Mouse (Mus musculus) lung, embryonic 14.5 days (tissue): Measurements from ENCODE around the gene Gjb4. TPM values are rescaled to one million over a fixed set of nuclear protein-coding genes. Genes with fewer than 3 reads are reported as not detected.

Experiments used
- ATAC-seq: fragments of 200-750 bp; cut with Nextera tagmentation; 2 replicates; pipeline ENCODE4 v1.8.0; 2017; ENCODE audit warnings: mild to moderate bottlenecking, moderate TSS enrichment, moderate library complexity; ENCODE audit not compliant: insufficient read depth
- DNase-seq: peaks from one replicate; pipeline ENCODE4 v3.0.0-alpha.2; 2015
- H3K27ac ChIP-seq: fragments of 300-500 bp; sonication (generic); 2 replicates; pipeline ENCODE4 v1.5.1; 2014; ENCODE audit warnings: low read depth, mild to moderate bottlenecking, moderate library complexity
- H3K27me3 ChIP-seq: fragments of 300-500 bp; sonication (generic); 2 replicates; pipeline ENCODE4 v1.6.1; 2014; ENCODE audit warnings: low read length, control low read depth; ENCODE audit not compliant: insufficient read depth
- H3K36me3 ChIP-seq: fragments of 300-500 bp; sonication (generic); 2 replicates; pipeline ENCODE4 v1.6.1; 2014; ENCODE audit warnings: control low read depth; ENCODE audit not compliant: insufficient read depth
- H3K4me1 ChIP-seq: fragments of 300-500 bp; sonication (generic); 2 replicates; pipeline ENCODE4 v1.6.1; 2014; ENCODE audit warnings: antibody characterized with exemption, control low read depth; ENCODE audit not compliant: insufficient read depth
- H3K4me2 ChIP-seq: fragments of 300-500 bp; sonication (generic); 2 replicates; pipeline ENCODE4 v1.6.1; 2014; ENCODE audit warnings: mild to moderate bottlenecking
- H3K4me3 ChIP-seq: fragments of 300-500 bp; sonication (generic); 2 replicates; pipeline ENCODE4 v1.5.1; 2014; ENCODE audit warnings: low read depth, low read length
- H3K9ac ChIP-seq: fragments of 300-500 bp; sonication (generic); 2 replicates; pipeline ENCODE4 v1.6.1; 2014
- H3K9me3 ChIP-seq: fragments of 300-500 bp; sonication (generic); 2 replicates; pipeline ENCODE4 v1.6.1; 2016; ENCODE audit warnings: low read depth, low read length, control low read depth
- CTCF ChIP-seq: IDR thresholded peaks from 2 replicates; pipeline ENCODE4 v1.5.1; 2016; ENCODE audit warnings: antibody characterized with exemption, low read depth
- WGBS: fragments of 180-500 bp; shearing (Covaris S2); extraction: QIAGEN DNeasy Blood & Tissue Kit; methylation state at CpG from one replicate; pipeline ENCODE4 v1.1.7; 2014; 5-methylcytosine and 5-hydroxymethylcytosine counted together
- polyA plus RNA-seq: library from polyadenylated mRNA; unstranded; fragments of >200 nt; fragmentation: Nextera tagmentation; extraction: Ambion mirVana; gene quantifications from 2 replicates; pipeline ENCODE4 v1.2.1, GENCODE M21; 2014

Gjb4 gene
- polyA plus RNA-seq, 1 experiment from 2014 or later: not detected

GRCm38 (mm10) chr4:127375541-127376177 lies 21.8 kb upstream of the Gjb4 start:
- Histone ChIP-seq H3K36me3 (no peaks in the 10 kb centered on the region), H3K4me2 (no peak overlapping the region), H3K9me3 (no peaks in the 10 kb centered on the region), H3K4me1 (0 out of 2 replicates have a peak, but pooled peaks cover 2% of the 10 kb centered on the region), H3K4me3 (no peak overlapping the region), H3K27me3 (no peaks in the 10 kb centered on the region), H3K9ac (no peak overlapping the region), H3K27ac (no peak overlapping the region)
- WGBS: 79% methylated on average over 17 of the region's 17 CpGs
- TF ChIP-seq CTCF: no peak
- ATAC-seq (no peak), DNase-seq (no peak)

DNA sequence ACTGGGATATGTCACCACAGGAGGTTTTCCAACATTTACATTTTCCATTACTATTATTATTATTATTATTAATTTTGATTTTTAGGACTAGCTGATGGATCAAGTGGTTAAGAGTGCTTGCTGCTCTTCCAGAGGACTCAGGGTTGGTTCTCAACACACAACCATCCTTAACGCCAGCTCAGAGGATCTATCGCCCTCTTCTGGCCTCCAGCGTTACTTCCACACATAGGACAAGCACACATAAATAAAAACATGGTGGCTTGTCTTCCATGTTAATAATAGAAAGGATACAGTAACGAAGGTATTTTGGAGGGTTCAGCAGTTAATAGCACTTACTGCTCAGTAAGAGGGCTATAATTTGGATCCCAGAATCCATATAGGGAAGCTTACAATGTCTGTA lies 20.8 kb upstream of the Gjb4 start:
- H3K4me1 ChIP-seq: 0 out of 2 replicates have a peak, but pooled peaks cover 2% of the 10 kb centered on the region
- no peak for DNase-seq
- H3K4me3 ChIP-seq: no peak overlapping the region
- no peak overlapping the region for H3K27ac ChIP-seq
- no peaks in the 10 kb centered on the region for H3K27me3 ChIP-seq
- H3K9me3 ChIP-seq: no peaks in the 10 kb centered on the region
- no peak for TF ChIP-seq CTCF
- H3K9ac ChIP-seq: no peak overlapping the region
- H3K4me2 ChIP-seq: no peak overlapping the region
- H3K36me3 ChIP-seq: no peaks in the 10 kb centered on the region
- 77% methylated on average over 4 of the region's 4 CpGs for WGBS
- no peak for ATAC-seq

GRCm38 (mm10) chr4:127373491-127373890 lies 19.6 kb upstream of the Gjb4 start:
- Histone ChIP-seq H3K27me3 (no peaks in the 10 kb centered on the region), H3K4me2 (no peak overlapping the region), H3K36me3 (no peaks in the 10 kb centered on the region), H3K4me3 (no peak overlapping the region), H3K9ac (no peak overlapping the region), H3K9me3 (no peaks in the 10 kb centered on the region), H3K4me1 (0 out of 2 replicates have a peak, but pooled peaks cover 2% of the 10 kb centered on the region), H3K27ac (no peak overlapping the region)
- ATAC-seq: peak; percentile 41; the same call in 1 of the 2 replicates
- DNase-seq: peak; percentile 64
- 30% methylated on average over 8 of the region's 8 CpGs for WGBS
- no peak for TF ChIP-seq CTCF

GRCm38 (mm10) chr4:127371546-127371945 lies 17.7 kb upstream of the Gjb4 start:
- H3K9me3 ChIP-seq: no peaks in the 10 kb centered on the region
- no peak overlapping the region for H3K4me2 ChIP-seq
- peak; percentile 52; the same call in 1 of the 2 replicates for ATAC-seq
- H3K36me3 ChIP-seq: no peaks in the 10 kb centered on the region
- H3K9ac ChIP-seq: no peak overlapping the region
- 43% methylated on average over 5 of the region's 5 CpGs for WGBS
- no peak for TF ChIP-seq CTCF
- no peak overlapping the region for H3K4me3 ChIP-seq
- 0 out of 2 replicates have a peak, but pooled peaks cover 2% of the 10 kb centered on the region for H3K4me1 ChIP-seq
- no peak overlapping the region for H3K27ac ChIP-seq
- no peaks in the 10 kb centered on the region for H3K27me3 ChIP-seq
- DNase-seq: peak; percentile 60

- 65% methylated on average over 2 of the region's 2 CpGs for WGBS
- DNase-seq: peak; percentile 61
Measured at GRCm38 (mm10) chr4:127370447-127370846, 16.6 kb upstream of the Gjb4 start.

DNA sequence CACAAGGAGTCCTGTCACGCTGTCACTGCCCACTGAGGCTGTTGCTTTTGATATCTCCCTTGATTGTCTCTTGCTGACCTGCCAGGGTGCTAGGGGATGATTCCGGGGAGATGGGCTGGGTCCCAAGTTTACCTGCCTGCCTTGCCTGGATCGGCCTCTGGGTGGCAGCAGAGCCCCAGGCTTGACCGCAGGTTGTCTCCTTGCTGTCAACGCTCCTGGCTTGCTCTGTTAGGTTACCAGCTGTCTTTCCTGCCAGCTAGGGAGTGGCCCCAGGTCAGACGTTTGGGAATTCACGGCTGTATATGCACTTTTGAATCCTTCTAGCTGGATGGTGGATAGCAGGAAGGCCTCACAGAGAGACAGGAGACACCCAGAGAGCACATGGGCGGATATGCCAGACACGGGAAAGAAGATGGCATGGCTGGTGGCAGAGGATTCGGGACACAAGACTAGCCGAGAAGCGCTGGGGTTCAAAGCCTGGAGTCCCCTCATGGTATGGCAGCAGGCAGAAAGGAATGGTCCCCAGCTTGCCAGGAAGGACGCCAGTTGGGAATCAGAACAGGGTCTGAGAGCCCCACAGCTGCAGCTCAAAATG lies 14.6 kb upstream of the Gjb4 start:
- H3K27ac ChIP-seq: no peak overlapping the region
- ATAC-seq: peak; percentile 16; the same call in 1 of the 2 replicates
- WGBS: 22% methylated on average over 13 of the region's 13 CpGs

More at GRCm38 (mm10) chr4:127370447-127370846, 16.6 kb upstream of the Gjb4 start:
- Histone ChIP-seq H3K4me1 (0 out of 2 replicates have a peak, but pooled peaks cover 2% of the 10 kb centered on the region), H3K27me3 (no peaks in the 10 kb centered on the region), H3K9me3 (no peaks in the 10 kb centered on the region), H3K27ac (no peak overlapping the region), H3K9ac (no peak overlapping the region), H3K36me3 (no peaks in the 10 kb centered on the region), H3K4me3 (no peak overlapping the region), H3K4me2 (no peak overlapping the region)
- TF ChIP-seq CTCF: peak; percentile 67
- ATAC-seq: no peak

DNA sequence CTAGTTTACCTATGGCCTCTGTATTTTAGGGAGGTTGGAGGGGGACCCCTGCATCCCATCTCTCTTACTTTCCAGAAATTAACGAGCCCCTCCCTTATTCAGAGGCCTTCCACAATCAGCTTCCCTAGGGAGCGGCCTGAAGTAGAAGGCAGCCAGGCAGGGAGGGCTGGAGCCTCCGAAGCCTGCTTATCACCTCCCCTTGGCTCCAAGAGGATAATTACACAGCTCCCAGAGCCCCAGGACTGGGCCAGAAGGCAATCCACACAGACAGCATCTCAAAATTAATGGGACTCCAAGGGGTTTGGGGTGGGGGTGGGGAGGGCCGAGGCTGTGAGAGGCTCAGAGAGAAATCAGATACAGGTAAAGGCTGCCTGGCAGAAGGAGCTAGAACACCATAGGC lies 12.0 kb upstream of the Gjb4 start:
- no peak overlapping the region for H3K4me3 ChIP-seq
- no peak for TF ChIP-seq CTCF
- H3K4me2 ChIP-seq: no peak overlapping the region
- no peaks in the 10 kb centered on the region for H3K27me3 ChIP-seq
- no peak overlapping the region for H3K9ac ChIP-seq
- no peak for DNase-seq
- H3K27ac ChIP-seq: no peak overlapping the region
- H3K36me3 ChIP-seq: no peaks in the 10 kb centered on the region
- H3K4me1 ChIP-seq: no peaks in the 10 kb centered on the region
- ATAC-seq: no peak
- no peaks in the 10 kb centered on the region for H3K9me3 ChIP-seq
- 21% methylated on average over 4 of the region's 4 CpGs for WGBS

More for the DNA sequence above, 14.6 kb upstream of the Gjb4 start:
- DNase-seq: peak; percentile 83
- Histone ChIP-seq H3K4me2 (no peak overlapping the region), H3K9ac (no peak overlapping the region), H3K27me3 (no peaks in the 10 kb centered on the region), H3K4me3 (no peak overlapping the region), H3K4me1 (no peaks in the 10 kb centered on the region), H3K9me3 (no peaks in the 10 kb centered on the region), H3K36me3 (no peaks in the 10 kb centered on the region)
- TF ChIP-seq CTCF: peak; percentile 98
